Mouse (Mus musculus) lung, postnatal 10 days (tissue): ENCODE measurements around the gene Hoxb9.

Experiments used
- DNase-seq: peaks from one replicate; pipeline ENCODE4 v3.0.0; 2021

Hoxb9 gene

GRCm38 (mm10) chr11:96267021-96267920 is 4.0 kb upstream of the Hoxb9 start:
- no peak for DNase-seq

DNA sequence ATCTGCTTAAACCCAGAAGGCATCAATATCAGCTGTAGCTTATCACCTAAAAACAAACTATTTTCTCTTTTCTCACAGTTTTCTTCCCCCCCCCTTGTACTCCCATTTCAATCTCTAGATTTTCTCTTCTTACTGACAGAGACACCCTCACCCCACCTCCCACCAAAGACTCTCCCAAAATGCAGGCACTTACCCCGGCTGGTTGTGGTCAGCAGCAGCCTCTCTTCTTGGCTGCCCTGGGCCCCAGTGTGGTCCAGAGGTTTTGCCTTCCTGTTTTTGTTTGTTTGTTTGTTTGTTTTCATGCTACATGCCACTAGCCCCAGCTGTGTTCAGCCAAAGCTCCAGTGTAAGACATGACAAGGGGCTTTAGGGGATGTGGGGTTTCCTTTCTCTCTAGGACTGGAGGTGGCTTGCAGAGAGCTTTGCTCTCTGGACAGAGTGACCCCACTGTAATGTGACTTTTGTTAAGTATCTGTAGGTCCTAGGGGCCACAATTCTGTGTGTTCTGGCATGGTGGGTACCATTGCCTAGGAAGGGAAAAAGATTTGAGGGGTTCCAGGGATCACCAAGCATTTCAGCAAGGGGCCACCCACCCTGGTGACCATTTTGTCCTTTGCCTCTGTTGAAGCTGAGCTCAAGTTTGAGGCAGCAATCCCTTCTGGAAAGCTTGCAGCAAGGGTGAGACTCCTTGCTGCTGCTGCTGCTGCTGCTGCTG is 3.1 kb upstream of the Hoxb9 start:
- no peak for DNase-seq

DNA sequence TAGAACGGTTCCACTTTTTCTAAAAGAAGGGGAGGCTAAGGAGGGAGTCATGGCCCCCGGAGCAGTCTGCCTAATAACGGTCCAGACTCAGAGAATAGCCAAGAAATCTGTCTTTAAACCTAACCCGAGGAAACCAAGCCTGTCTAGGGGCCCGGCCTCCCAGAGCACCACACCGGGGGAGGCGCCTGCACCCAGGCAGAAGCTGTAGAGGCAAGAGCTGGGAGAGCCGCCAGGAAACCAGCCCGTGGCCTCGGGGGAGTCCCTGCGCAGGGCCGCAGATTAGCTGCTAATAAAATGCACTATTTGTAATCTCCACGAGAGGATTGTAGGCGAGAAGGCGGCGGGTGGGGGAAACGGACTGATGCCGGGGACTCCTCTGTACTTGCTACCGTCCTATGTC is 1.4 kb upstream of the Hoxb9 start:
- peak; percentile 37 for DNase-seq

DNA sequence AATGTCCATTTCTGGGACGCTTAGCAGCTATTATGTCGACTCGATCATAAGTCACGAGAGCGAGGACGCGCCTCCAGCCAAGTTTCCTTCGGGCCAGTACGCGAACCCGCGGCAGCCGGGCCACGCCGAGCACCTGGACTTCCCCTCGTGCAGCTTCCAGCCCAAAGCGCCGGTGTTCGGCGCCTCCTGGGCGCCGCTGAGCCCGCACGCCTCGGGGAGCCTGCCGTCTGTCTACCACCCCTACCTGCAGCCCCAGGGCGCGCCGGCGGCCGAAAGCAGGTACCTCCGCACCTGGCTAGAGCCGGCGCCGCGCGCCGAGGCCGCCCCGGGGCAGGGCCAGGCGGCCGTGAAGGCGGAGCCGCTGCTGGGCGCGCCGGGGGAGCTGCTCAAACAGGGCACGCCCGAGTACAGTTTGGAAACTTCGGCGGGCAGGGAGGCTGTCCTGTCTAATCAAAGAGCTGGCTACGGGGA is 319 bp downstream of the Hoxb9 start:
- no peak for DNase-seq

DNA sequence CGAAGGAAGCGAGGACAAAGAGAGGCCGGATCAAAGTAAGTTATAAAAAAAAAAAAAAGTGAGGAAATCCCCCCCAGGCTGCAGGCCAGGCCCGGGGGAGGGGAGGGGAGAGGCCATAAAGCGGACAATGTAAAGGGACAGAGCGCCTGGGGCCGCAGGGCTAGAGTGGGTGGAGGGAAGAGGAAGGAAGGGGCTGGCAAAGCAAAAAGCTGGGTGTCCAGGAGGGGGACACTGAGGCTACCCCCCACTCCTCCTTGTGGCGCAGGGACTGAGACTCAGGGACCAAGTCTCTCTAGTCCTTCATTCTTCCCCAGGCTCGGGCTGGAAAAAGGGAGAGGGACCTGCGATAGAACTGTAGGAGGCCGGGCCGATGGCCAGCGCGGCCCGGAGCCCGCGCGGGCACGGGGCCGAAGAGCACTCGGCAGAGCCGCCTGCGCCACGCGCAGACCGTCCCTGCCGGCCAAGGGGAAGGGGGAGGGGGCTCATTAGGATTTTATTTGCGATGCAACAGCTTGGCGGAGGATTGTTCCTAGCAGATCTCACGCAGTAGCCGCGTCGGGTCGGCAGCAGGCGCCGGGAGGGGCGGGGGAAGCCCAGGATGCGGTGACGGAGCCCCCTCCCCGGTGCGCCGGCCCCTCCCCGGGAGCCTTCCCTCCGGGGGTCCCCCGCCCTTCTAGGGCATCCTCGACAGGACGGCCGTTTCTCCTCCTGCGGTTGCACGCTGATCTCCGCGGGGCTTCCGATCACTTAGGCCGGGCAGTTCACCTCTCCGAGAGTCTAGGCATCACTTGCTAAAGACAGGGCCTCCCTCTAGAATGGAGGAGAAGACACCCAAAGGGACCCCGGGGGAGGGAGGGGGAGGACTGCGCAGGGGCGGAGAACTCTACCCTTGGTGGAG is 1.0 kb downstream of the Hoxb9 start:
- DNase-seq = no peak

DNA sequence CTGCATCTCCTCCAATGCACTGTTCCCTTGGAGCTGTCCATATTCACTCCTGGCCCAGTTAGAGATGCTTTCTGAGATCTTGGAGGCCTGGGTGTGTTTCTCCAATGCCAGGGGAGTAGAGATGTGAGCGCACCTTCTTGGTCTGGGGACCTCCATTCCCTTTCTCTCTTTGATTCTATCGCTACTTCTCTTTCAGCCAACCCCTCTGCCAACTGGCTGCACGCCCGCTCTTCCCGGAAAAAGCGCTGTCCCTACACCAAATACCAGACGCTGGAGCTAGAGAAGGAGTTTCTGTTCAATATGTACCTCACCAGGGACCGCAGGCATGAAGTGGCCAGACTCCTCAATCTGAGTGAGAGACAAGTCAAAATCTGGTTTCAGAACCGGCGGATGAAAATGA is 3.2 kb downstream of the Hoxb9 start:
- no peak for DNase-seq

GRCm38 (mm10) chr11:96275896-96276295 is 4.6 kb downstream of the Hoxb9 start:
- no peak for DNase-seq

GRCm38 (mm10) chr11:96277151-96278044 is 6.1 kb downstream of the Hoxb9 start:
- DNase-seq = no peak

- no peak for DNase-seq
These were observed 7.1 kb downstream of the Hoxb9 start for GRCm38 (mm10) chr11:96278324-96278723.

DNA sequence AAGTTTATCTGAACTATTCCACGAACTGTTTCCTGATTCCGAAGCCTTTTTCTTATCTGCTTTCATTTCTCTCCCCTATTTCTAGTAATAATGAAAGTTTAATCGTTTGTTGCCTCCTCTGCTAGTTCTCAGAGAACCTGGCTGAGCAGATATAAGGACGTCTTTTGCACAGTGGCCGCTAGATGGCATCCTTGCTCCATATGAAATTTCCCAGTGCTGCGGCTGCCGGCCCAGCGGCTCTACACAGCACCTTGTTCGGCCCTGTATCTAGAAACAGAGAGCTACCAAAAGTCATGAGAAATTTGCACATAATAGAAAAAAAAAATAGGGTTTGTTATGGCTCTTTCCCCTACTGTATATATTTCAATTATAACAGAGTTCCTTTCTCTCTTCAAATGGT is 7.5 kb downstream of the Hoxb9 start:
- peak; percentile 89 for DNase-seq

DNA sequence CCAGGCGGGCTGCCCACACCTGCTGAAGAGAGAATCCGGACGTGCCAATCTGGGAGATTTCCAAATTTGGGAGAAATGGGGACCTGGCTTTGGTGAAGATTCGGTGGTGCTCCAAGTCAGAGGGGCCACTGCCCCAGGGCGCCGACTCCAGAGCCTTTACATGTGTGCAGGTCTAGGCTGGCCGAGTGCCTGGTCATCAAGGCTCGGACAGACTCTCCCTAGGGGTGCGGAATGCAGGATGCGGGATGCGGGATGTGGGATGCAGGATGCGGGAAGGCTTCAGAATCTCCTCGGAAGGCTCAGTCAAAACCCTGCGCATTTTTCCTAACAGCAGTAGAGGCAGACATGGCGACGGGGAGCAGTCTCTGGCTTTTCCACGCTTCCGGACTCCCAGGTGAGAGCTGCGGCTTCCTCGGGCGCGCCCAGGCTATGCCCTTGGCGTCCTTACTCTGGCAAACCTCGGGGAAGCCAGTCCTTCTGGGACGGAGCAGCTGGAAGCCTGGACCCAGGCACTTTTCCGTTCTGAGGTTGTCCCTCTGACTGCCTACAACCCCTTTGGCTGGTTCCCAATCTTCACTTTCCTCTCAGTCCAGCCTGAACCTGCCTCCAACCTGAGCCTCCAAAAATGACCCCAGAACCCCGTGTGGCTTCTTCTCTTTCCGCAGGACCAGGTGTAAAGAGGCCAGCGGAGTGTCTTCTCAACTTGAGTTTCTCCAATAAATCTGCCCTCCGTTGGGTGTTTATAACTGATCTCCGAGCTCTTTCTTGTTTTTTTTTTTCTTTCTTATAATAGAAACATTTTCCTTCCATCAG is 8.4 kb downstream of the Hoxb9 start:
- DNase-seq = no peak

DNA sequence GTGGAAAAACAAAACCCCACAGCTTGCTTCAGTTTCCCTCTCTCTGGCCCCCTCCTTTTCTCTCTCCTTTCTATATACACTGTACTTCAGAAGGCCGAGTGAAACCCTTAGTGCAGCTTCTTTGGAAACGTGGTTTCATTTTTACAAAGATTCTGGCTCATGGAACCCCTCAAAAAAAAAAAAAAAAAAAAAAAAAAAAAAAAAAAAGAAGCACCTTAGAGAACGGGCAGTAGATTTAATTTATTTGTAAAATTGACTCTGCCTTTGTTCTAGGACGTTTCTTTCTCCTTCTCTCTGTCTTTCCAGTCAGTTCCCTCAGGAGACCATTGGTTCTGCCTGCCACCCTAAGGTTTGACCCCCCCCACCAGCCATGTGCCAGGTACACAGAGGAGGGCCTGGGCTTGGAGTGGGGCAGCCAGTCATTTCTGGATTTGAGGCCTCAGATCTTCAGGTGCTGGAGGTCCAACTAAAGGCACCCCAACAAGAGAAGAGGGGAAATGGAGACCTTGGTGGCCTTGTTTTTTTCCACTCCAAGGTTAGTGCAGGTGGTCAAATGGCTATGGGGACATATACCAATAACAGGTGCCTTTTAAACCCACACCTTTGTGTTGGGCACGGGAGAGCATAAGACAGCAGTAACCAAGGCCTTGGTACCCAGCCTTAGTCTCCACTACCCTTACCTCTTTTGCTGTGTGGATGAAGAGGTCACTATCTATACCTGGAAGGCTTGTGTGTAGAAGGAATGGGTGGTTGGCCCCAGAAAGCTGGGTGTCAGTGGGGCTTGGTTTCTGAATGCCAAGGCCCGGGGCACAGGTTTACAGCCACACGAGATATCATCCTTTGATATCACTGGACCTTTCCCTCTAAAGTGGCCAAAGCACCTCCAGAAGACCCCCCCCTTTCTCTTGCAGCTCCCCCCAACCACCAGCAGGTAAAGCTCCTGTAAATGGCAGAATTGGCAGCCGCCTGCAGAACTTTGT is 9.4 kb downstream of the Hoxb9 start:
- no peak for DNase-seq

DNA sequence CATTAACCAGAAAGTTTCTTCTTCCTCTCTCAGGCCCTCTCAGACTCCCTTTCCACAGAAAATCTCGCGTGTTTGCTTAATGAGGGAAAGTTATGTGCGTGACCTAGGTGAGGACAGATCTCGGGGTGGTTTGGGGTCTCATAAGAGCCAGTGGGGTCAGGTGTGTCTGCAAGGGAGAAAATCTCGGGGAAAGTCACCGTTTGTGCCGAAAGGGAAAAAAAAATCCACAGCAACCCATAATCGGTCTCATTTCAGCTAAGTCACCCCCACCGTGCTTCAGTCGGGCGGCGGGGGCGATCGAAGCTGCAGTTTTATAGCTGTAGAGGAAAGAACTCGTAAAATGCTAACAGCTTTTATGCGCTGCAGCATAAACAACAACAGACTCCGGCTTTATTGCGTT is 10.1 kb downstream of the Hoxb9 start:
- no peak for DNase-seq

GRCm38 (mm10) chr11:96281855-96282570 is 10.8 kb downstream of the Hoxb9 start, which contains the start of gene Hoxb8:
Gene Hoxb8, plus strand, starts transcription at chr11:96281905.
- DNase-seq = no peak

DNA sequence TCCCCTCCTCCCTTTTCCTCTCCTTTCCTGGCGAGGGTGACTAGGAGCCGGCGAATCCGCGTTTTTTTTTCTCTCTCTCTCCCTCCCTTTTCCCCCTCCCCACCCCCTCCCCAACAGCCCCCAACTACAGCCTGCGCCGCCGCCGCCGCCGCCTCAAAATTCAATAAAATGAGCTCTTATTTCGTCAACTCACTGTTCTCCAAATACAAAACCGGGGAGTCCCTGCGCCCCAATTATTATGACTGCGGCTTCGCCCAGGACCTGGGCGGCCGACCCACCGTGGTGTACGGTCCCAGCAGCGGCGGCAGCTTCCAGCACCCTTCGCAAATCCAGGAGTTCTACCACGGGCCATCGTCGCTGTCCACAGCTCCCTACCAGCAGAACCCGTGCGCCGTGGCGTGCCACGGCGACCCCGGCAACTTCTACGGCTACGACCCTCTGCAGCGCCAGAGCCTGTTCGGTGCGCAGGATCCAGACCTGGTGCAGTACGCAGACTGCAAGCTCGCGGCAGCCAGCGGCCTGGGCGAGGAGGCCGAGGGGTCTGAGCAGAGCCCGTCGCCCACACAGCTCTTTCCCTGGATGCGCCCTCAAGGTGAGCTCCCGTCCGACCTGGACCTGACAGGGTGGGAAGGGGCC is 11.7 kb downstream of the Hoxb9 start:
- no peak for DNase-seq

DNA sequence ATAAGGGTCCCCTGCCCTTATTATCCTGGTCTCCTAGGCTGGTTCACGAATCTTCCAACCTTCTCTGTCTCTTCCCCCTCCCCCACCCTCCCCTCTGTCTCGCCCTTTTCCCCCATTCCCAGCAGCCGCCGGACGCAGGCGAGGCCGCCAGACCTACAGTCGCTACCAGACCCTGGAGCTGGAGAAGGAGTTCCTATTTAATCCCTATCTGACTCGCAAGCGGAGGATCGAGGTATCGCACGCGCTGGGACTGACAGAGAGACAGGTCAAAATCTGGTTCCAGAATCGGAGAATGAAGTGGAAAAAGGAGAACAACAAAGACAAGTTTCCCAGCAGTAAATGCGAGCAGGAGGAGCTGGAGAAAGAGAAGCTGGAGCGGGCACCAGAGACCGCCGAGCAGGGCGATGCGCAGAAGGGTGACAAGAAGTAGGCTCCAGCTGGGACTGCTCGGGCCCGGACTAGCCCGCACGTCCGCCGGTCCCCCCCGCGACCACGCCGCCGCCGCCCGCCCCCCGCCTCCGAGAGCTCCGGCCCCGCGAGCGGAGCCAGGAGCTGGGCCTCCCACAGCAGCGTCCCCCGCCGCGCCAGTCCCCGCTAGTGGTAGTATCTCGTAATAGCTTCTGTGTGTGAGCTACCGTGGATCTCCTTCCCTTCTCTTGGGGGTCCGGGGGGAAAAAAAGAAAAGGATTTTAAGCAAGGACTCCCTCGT is 12.9 kb downstream of the Hoxb9 start:
- DNase-seq = peak; percentile 78

DNA sequence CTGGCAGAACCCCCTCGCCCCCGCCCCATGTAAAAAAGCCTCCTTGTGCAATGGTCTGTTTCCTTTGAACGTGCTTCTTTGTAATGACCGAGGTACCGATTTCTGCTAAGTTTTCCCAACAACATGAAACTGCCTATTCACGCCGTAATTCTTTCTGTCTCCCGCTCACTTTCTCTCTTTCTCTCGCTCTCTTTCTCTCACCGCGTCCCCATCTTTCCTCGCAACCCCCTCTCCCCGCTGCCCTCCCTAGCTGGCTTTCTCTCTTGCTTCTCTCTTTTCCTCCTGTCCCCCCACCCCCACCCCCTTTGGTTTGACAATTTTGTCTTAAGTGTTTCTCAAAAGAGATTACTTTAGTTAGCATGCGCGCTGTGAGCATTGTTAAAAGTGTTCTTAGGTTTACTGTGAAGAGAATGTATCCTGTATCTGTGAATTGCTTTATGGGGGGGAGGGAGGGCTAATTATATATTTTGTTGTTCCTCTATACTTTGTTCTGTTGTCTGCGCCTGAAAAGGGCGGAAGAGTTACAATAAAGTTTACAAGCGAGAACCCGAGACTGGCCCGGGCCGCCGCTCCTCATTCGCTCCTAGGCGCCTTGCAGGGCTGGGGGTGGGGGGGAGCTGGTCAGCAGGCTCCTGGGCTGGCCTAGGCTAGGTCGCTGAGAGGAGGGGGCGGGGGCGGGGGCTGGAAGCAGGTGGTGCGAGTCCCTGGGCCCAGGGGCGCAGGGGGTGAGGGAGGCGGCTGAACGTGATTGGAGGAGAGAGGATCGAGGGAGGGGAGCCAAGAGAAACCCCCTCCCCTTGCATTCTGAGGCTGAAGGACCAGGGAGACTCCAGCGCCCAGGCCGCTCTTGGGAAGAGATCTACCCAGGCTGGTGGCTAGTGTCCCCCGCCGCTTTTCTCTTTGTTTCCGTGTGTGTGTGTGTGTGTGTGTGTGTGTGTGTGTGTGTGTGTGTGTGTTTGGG is 13.8 kb downstream of the Hoxb9 start:
- peak; percentile 43 for DNase-seq
